Mouse (Mus musculus) small intestine, adult 10 weeks (tissue): ENCODE measurements around the gene Serpina3k. TPM values are rescaled to one million over a fixed set of nuclear protein-coding genes. Genes with fewer than 3 reads are reported as not detected.

Experiments used
- polyA plus RNA-seq: library from polyadenylated mRNA; stranded (reverse); fragments of 350-450 nt; fragmentation: Illumina TruSeq; extraction: RNeasy Lipid Tissue Mini Kit (QIAGEN cat#74804); gene quantifications from one replicate; pipeline ENCODE4 v1.2.3, GENCODE M21; 2014; ENCODE audit warnings: low replicate concordance

Gene Serpina3k
- 0.67 TPM for polyA plus RNA-seq

DNA sequence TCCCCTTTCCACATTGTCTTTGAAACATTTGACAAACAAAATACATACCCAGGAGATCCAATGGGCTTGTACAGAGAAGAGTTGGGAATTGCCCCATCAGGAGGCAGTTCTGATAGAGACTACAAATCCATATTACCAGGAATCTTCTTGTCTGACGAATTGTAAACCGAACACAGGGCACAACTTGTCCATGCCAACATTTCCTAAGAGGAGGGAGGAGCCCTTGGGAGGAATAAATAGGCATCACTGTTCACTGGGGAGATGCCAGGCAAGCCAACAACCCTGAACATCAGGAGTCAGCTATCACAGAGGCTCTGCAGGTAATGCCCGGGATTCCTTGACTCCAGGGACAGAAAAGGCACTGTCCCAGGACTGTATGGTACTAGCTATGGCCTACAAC, at the start of gene Serpina3k, which contains the start of gene Serpina3m:
Serpina3k (plus strand) TSS at position 261 of the 400 bp plus-strand sequence.
Serpina3m (plus strand) TSS at position 261 of the 400 bp plus-strand sequence.

DNA sequence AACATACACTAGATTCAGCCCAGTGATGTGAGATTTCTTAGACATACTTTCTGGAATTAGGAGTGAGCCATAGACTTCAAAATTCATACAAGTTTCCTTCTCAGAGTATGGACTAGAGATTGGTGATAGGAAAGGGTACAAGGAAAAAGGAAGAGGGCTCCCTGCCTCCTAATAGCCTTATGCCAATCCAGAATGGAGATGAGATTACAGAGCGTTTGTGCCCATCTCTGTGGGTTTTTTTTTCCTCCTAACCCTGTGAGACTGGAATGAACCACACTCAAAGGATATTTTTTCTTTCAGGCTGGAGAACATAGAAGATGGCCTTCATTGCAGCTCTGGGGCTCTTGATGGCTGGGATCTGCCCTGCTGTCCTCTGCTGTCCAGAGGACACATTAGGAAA, 24.0 kb upstream of the Serpina3k start, which contains the start of gene Serpina3j:
Serpina3j (plus strand) TSS at position 301 of the 400 bp plus-strand sequence.

Other genes starting within 250 kb of the Serpina3k start
- not detected for gene Serpina5, start 237.4 kb upstream of the Serpina3k start, polyA plus RNA-seq
- 0.59 TPM for gene Serpina3a, start 225.8 kb upstream of the Serpina3k start, polyA plus RNA-seq
- gene Serpina3b, start 210.5 kb upstream of the Serpina3k start, polyA plus RNA-seq = not detected
- 0.26 TPM for gene Serpina3c, start 184.6 kb upstream of the Serpina3k start, polyA plus RNA-seq
- 1.8 TPM for gene Serpina3f, start 123.9 kb upstream of the Serpina3k start, polyA plus RNA-seq
- 5.2 TPM for gene Serpina3g, start 102.2 kb upstream of the Serpina3k start, polyA plus RNA-seq
- not detected for gene Serpina3i, start 75.4 kb upstream of the Serpina3k start, polyA plus RNA-seq
- gene Serpina3j, start 23.9 kb upstream of the Serpina3k start, polyA plus RNA-seq = not detected
- not detected for gene Serpina3m, start within 50 bp of the Serpina3k start, polyA plus RNA-seq
- gene Serpina3n, start 68.2 kb downstream of the Serpina3k start, polyA plus RNA-seq = 0.59 TPM
- gene Gsc, start 134.8 kb downstream of the Serpina3k start, polyA plus RNA-seq = not detected